Mouse (Mus musculus): ENCODE data around the gene Hjurp. TPM values are rescaled to one million over a fixed set of nuclear protein-coding genes. Genes with fewer than 3 reads are reported as not detected.

Hjurp gene
- total RNA-seq, 4 experiments from 2014 or later = 10.6 to 14.2 (median 11.0) TPM

DNA sequence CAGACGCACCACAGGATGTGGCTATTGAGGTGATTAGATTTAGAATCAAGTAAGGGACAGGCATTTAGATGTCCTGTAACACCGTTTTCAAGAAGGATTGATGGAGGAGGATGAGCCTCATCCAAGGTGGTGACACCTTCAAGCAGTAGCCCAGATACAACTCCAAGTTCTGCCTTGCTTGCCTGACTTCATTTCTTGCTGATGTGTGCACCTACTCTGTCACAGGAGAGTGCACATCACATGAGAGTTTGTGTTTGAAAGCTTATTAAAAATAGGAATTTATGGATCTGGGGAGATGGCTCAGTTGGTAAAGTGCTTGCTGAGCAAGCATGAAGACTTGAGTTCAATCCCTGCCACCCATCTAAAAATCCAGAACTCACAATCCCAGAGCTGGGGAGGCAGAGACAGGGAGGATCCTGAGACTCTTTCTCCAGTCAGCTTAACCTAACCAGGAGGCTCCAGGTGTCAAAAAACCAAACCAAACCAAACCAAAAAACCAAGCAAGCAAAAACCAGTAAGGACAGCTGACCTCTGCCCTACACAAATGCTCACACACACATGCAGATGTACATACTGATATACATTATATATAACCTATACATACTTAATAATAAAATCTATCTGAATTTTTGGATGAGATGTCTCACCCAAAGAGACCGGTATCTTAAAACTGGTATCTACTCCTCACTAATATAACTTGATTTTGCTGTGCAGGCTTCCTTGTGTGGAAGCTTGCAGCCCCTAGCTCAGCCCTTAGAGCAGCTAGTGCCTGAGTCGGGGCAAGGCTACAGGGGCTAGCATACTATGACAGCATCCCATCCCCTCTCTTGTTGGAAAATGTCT lies 21.5 kb upstream of the Hjurp start:
- DNase-seq (ENCODE audit: low spot score) = no peak

DNA sequence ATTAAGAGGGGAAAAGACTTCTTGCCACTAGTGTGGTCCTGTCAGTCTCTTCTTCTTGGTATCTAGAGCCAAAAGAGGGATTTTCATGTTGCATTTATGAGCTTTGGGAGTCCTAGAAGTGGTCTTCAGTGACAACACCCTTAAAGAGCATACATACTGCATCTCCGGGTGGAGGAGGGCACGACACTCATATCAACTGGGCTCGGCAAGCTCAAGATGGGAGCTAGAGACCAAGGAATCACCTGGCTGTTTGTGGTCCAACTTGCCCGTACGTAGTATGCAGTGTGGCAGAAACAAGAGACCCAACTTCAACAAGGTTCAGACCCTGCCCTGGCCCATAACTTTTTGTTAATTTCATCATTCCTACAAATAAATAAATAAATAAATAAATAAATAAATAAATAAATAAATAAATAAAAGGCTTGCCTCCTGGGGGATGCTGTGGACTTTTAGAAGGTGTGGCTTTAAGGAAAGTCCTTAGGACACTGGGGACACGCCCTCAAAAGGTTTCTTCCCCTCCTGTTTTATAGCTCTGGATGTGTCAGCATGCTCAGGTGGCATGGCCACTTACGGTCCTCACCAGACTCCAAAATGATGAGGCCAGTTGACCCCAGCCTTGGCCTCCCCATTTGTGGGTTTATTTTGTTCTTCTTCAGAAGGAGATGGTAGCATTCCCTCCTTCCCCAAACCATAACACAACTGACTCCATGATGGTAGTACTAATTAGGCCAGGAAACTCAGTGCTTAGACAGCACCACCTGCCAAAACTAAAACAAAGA lies 20.2 kb upstream of the Hjurp start:
- DNase-seq (ENCODE audit: low spot score) = no peak

DNA sequence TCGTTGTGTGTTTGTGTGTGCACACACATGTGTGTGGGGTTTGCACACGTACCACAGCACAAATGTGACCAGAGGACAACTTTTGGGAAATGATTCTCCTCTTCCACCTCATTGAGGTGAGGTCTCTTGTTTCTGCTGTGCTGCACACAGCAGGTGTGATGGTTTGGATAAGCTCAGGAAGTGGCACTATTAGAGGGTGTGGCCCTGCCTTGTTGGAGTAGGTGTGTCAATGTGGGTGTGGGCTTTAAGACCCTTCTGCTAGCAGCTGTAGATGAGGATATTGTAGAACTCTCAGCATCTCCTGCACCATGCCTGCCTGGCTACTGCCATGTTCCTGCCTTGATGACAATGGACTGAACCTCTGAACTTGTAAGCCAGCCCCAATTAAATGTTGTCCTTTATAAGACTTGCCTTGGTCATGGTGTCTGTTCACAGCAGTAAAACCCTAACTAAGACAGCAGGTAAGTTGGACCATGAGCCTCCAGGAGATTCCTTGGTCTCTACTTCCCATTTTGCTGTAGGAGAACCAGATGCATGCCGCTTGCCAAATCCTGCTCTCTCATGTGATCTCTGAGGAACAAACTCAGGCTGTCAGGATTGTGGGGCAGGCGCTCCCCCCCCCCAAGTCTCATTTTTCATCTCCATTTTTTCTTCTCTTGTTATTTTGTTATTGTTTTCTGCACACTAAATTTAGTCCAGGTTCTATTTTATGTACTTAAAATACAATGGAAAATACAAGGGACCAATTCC lies 18.9 kb upstream of the Hjurp start:
- DNase-seq (ENCODE audit: low spot score) = no peak

DNA sequence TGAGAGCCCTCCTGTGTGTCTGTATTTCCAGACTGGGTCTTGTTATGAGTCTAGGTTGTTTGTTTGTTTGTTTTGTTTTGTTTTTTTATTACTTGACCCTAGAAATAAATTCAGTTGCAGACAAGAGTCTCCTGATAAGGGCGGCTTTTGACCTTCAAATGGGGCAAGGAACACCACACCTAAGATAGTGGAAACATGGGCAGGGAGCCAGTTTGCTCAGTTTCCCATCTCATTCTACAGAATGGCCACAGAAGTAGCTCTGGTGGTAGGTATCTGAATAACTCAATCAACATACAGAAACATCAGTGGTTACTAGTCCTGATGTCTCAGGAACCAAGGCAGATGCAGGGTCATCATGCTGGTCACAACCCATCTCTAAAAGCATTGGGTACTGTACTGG lies 17.2 kb upstream of the Hjurp start:
- DNase-seq (ENCODE audit: low spot score) = no peak

DNA sequence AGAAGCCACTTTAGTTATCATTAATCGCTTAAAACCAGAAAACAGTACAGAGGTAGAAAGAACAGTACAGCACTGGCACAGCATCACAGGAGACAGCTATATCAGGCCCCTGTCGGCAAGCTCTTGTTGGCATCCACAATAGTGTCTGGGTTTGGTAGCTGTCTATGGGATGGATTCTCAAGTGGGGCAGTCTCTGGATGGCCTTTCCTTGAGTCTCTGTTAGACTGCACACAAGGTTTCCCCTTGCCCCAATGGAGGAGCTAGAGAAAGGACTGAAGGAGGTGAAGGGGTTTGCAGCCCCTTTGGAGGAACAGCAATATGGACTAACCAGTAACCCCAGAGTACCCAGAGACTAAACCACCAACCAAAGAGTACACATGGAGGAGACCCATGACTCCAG lies 14.6 kb upstream of the Hjurp start:
- DNase-seq (ENCODE audit: low spot score) = no peak

DNA sequence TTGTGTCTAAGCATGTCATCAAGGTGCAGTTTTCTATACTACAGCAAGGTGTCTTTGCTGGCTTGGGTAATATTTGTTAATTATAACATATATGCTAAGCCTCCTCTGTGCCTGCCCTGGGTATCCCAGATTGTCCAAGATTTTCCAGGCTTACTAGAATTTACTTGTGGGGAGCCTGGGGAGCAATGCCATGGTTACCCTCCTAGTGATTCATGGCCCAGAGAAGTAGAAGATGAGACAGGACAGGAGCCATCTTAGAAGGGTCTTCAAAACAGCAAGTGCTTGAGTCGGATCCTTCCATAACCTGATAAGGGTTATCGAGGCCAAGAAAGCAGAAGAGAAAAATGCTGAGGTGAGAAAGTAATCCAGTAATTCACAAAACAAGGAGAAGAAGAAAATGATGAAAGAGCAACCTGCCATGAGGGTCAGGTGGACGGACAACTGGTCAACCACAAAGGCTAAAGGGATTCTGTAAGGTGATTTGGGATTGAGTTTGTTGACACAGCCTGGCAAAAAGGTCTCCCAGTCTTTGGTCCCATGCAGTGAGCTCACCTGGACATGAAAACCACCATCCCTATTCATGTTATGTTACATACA lies 14.1 kb upstream of the Hjurp start:
- no peak for DNase-seq (ENCODE audit: low spot score)

DNA sequence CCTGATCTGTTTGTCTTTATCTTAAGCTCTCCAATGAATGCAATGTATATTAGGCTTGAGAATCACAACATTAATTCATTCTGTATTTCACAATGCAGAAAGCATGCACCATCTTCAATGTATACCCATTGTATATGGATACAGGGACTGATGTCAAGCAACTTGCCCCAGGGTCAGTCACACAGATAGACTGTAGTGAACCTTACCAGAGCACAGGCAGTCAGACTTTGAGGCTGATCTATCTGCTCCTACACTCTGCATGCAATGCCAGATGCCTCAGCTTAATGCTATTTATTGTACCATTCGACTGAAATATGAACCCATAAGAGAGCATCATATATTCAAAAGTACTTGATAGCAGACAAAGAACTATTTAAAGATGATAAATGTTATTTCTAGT lies 13.1 kb upstream of the Hjurp start:
- no peak for DNase-seq (ENCODE audit: low spot score)

DNA sequence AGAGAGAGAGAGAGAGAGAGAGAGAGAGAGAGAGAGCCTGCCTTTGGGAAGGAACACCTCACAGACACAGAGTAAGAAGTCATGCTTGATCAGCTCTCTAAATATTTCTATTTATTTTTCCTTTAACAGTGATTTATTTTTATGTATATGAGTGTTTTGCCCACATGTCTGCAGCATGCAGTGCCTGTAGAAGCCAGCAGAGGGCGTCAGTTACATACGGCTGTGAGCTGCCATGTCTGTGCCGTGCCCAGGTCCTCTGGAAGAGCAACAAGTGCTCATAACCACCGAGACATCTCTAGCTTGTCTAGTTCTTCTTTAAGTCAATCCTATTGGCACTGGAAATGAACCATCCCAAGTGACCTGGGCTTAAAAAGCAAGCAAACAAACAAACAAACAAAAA lies 12.5 kb upstream of the Hjurp start:
- DNase-seq (ENCODE audit: low spot score) = no peak

DNA sequence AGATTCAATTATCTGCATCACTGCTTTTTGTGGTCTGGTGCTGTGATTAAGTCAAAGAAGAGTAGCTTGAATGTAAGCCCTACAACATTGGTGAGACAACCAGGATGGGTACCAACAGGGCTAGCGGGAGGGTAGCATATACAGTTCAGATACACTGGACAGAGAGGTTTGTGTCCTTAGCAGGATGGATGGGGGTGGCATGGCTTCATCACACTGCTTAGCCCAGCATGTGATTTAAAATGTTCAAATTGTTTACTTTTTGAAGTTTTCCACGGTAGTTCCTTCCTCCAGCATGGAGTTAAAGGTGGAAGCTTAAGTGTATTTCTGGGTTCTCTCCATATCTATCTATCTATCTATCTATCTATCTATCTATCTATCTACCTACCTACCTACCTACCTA lies 11.7 kb upstream of the Hjurp start:
- no peak for DNase-seq (ENCODE audit: low spot score)

DNA sequence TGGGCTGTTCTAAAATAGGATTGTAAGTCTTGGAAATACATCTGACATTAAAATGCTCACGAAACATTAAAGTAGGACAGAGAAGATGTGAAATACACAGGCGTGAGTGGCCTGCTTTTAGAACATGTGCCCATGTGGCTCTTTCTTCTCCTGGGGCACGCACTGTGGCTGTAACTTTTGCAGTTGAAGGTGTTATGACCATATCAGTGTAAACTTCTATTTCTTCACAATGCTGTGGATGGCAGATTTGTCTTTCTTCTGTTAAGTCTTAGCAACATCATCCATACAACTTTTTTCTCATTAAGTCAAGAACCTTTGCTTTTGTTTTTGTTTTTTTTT lies 11.3 kb upstream of the Hjurp start:
- DNase-seq (ENCODE audit: low spot score) = no peak

DNA sequence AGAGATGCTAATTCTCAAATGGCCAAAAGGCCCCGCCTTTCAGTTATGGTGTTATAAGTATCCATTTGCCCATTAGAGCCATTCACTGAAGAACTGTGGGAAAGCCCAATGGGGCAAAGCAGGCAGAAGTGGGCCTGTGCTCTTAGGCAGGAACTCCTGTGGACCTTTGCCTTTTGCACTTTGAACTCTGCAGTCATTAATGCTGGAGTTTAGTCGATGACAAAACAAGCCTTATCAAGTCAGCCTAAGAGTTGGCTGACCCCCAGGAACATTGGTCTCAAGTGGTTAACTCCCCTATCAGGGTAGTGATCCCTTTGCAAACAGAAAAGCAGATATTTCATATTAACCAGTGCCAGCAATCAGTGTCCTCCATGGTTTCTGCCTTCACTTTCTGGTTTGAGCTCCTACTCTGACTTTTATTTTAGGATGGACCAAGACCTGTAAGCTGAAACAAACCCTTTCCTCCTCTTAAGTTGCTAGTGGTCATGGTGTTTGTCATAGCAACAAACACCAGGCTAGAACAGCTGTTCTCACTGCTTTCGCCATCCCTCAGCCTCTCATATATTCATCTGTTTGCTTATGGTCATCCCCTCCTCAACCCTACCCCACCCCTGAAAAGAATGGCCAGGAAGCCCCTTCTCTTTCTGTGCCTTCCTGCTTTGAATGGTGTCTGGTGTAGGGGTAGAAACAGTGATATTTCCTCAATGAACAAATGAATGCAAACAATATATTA lies 10.8 kb upstream of the Hjurp start:
- DNase-seq (ENCODE audit: low spot score) = no peak

DNA sequence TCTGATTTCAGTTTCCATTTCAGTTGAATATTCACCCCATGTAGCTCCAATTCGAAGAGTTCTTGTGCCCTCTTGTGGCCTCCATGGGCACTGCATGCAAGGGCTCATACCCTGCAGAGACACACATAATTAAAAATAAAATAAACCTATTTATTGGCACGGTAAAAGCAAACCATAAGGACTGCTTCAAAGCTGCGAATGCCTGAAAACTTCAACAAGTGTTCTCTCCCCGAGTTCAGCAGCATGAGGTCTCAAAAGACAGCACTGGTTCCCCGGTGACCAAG lies 10.2 kb upstream of the Hjurp start:
- no peak for DNase-seq (ENCODE audit: low spot score)

DNA sequence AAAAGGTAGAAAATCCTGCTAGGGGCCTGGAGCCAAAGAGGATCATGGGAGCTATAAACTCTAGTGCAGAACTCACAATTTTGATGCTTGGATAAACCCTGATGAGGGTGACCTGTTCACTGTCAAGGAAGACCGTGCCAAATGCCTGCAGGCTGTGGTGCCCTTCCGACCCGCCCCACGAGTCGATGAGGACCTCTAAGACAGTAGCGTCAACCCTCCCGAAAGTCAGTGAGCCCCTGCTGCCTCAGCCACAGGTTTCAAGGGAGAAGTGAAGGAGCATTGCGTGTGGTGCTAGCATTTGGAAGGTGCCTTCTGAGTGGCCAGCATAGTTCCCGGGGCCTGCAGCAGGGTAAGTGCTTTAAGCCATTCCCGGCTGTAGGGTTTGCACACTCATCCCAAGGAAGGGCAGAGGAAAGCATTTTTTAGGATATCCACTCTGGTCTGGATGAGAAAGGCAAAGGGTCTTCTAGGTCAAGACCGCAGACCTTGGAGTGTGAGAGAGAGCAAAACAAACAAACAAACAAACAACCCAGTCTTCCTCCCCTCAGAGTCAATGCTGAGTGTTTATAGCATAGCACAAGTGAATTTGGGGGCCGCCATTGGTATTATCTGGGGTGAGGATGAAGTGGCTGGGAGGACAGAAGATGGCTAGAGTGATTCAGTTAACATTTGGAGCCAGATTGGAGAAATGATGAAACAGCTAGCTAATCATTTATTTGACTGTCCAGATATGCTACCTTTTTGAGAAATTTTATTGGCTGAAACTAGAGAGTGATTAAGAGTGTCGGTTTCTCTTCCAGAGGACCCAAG lies 9.7 kb upstream of the Hjurp start:
- DNase-seq (ENCODE audit: low spot score) = no peak

DNA sequence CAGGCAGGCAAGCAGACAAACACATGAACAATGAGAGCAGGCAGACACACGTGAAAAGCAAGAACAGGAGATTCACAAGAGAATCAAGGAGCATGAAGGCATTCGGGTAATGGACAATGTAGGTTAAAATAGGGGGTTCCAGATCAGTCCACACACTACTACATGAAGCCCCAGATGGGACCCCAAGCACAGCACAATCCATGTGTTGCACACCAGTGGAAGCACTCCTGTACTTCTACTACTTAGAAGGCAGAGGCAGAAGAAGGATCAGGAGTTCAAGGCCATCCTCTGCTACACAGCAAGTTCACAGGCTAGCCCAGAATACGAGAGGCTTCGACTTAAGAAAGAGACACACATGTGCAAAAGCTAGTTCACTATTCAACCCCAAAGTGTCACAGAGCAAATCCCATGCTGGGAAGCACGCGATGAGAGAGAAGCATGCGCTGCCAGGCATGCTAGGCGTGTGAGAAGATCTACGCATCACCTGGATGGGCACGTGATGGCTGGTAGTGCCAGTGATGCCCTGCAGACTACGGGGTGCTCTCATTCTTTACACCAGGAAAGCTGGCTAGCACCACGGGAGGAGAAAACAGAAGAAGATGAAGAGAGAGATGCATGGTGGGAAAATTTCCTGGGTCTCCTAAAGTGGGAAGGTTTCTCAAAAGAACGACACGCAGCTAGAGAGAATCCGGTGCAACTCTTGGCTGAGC lies 8.9 kb upstream of the Hjurp start:
- DNase-seq (ENCODE audit: low spot score) = no peak

DNA sequence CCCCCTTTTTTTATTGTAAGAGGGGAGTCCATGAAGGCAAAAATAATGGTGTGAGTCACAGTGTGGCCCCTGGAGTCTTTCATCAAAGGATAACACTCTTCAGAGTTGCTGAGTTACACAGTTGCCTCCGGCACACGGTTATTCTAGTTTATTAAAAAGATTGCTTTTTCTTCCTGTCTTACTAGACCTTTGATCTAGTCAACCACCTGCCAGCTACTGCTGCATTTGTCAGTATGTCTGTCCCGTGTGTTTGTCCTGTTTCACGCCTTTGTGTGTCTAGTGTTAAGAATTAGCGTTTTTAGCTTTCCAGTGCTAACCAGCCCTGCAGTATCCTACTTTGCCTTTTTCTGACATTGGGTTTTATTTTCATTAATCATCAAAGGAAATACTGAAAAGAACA lies 8.2 kb upstream of the Hjurp start:
- DNase-seq (ENCODE audit: low spot score) = no peak

DNA sequence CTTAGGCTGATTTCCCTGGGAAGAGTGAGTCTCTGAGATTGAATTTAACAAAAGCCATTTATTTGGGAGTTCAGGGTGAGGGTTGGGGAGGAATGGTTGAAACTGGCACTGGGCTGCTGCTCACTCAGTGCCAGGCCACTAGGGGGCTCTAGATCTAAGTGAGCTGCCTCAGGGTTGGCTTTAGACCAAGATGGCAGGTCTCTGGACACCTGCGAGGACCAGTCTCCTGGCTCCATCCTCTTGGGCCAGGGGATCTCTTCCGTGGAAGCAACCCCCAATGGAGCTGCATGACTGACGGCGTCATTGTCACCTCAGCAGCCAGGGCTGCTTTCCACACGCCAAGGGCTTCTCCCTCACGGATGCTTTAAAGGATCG lies 7.5 kb upstream of the Hjurp start:
- no peak for DNase-seq (ENCODE audit: low spot score)

DNA sequence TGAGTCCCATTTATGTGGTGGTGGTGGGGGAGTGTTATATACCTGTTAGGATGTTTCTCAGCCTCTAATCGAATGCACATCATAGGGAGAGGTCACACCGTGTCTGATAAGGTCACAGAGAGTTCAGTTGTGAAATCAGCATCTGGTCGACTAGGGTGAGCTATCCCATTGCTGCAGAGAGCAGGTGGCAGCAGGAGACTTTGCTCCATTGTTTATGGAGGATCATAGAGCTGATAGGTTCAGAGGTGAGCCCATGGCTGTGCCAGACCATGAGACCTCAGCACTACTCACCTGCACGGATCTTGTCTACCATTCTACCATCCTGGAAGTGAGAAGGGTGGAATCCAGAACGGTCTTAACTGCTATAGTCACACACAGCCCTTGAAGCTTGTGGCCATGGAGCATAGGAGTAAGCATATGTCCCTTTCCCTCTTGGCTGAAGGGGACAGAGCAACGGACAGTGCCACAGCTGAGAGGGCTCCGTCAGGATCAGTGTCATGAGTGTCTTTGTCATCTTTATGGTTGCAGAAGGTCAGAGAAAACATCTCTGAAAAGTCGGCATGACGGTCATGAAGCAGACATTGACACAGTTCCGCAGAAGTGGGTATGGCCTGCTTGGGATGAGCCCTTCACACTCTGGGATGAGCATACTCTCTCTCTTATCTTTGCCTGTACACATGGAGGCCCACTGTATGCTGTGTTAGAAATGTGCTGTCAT lies 7.0 kb upstream of the Hjurp start:
- DNase-seq (ENCODE audit: low spot score) = no peak

DNA sequence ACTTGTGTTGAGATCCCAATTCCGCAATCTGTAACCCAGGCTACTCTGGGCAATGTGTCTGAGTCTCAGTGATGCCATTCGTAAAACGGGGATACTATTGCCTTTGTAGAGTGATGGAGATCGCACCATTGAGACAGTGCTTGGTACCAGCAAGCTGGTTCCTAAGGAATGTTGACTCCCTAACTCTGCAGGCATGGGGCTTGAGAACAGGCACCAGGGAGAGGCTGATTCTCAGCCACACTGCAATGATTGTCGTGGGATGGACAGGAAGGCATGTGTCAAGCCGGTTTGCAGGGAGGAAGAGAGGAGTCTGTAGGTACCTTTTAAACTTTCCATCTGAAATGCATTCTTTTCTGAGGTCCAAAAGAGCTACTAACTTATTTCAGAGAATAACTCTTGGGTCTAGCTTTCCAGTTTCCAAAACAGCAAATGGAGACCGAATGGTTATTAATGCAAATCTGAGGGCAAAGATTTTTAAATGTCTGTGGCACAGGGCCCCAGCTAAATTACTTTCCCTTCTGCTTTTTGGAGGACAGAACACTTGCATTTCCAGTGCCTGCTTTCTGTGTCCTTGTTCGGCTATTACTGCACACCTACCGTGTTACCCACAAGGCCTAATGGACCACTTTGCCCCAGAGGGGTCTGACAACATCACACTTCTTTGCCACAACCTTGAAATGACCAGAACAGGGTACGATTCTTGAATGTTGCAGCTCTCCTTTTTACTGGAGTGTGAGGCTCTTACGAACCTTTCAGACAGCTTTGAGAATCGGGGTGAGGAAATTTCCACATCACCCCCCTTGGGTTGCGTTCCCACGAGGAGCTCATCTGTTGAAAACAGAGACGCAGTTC lies 6.2 kb upstream of the Hjurp start:
- DNase-seq (ENCODE audit: low spot score) = no peak

DNA sequence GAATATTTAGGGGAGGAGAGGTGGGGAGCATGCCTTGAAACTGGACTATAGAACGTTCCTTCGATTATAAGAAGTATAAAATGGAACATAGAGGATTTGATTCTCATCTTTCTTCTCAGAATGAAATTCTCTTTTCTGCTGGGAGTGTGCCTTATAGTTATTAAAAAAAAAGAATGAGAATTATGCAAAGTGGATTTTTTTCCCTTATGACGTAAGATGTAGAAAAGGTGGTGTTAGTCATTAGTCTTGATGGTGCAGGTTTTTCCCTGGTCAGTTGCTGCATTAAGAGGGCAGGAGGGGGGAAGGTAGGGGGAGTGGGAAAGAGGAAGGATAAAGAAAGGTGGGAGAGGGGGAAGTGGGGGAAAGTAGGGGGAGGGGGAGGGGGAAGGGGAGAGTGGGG lies 4.9 kb upstream of the Hjurp start:
- DNase-seq (ENCODE audit: low spot score) = no peak
